Mouse (Mus musculus): ENCODE measurements around the gene Chd5. TPM values are rescaled to one million over a fixed set of nuclear protein-coding genes. Genes with fewer than 3 reads are reported as not detected.

Chd5 gene
- polyA plus RNA-seq, 1 experiment from 2014 or later = 0.96 TPM

GRCm38 (mm10) chr4:152432308-152432707 lies 93.9 kb downstream of the Chd5 start:
- in situ Hi-C loops (cut with MboI; ENCODE audit: low pct_unique_long_range_greater_than_20kb) = no loop called here
- ATAC-seq = no peak
- ChIA-PET CTCF (interaction anchor here (1.0 to 4.8 kb wide), 23 partner anchors 9 to 259 kb away, joined by 3 to 64 read pairs (median 4); partner anchors contain the start of gene Rpl22), POLR2A (no interaction called here)
- no peaks in the 10 kb centered on the region for H3K27me3 ChIP-seq
- no peak for TF ChIP-seq CTCF (IDR thresholded peaks at IDR 0.05)
- no peak for DNase-seq (ENCODE audit: low read depth, low spot score)

GRCm38 (mm10) chr4:152434836-152435235 lies 96.4 kb downstream of the Chd5 start:
- ChIA-PET POLR2A (interaction anchor here (0.6 to 1.0 kb wide), 2 partner anchors 116 to 119 kb away, joined by 3 to 4 read pairs; partner anchors contain the start of gene Rnf207), CTCF (interaction anchor here (0.6 to 4.8 kb wide), 14 partner anchors 10 to 260 kb away, joined by 3 to 64 read pairs (median 4); partner anchors contain the start of genes Hes3 and Rnf207)
- in situ Hi-C loops (cut with MboI; ENCODE audit: low pct_unique_long_range_greater_than_20kb) = loop anchor here (5.0 kb wide), 3 partner anchors 57 to 263 kb away; partner anchors contain the start of gene Rpl22
- ATAC-seq (peak; percentile 85), DNase-seq (ENCODE audit: low read depth, low spot score) (no peak)
- no peaks in the 10 kb centered on the region for H3K27me3 ChIP-seq
- no peak for TF ChIP-seq CTCF (IDR thresholded peaks at IDR 0.05)

GRCm38 (mm10) chr4:152435255-152435654 lies 96.8 kb downstream of the Chd5 start:
- peak; percentile 72 for ATAC-seq
- H3K27me3 ChIP-seq = no peaks in the 10 kb centered on the region
- CTCF ChIA-PET = interaction anchor here (0.7 to 2.4 kb wide), 10 partner anchors 10 to 153 kb away, joined by 3 to 9 read pairs (median 4); partner anchors contain the start of gene Hes3
- no peak for TF ChIP-seq CTCF (IDR thresholded peaks at IDR 0.05)
- no peak for DNase-seq (ENCODE audit: low read depth, low spot score)
- in situ Hi-C loops (cut with MboI; ENCODE audit: low pct_unique_long_range_greater_than_20kb) = loop anchor here (5.0 kb wide), 3 partner anchors 57 to 263 kb away; partner anchors contain the start of gene Rpl22
- POLR2A ChIA-PET = no interaction called here

Other genes starting within 250 kb of the Chd5 start
- 1.5 TPM for gene Tnfrsf25, start 222.7 kb upstream of the Chd5 start, polyA plus RNA-seq (2021)
- gene Espn, start 186.3 kb upstream of the Chd5 start, polyA plus RNA-seq (2021) = 1.3 TPM
- gene Hes2, start 179.8 kb upstream of the Chd5 start, polyA plus RNA-seq (2021) = not detected
- 102 TPM for gene Acot7, start 160.5 kb upstream of the Chd5 start, polyA plus RNA-seq (2021)
- 21.1 TPM for gene Gpr153, start 64.4 kb upstream of the Chd5 start, polyA plus RNA-seq (2021)
- gene Hes3, start 47.0 kb upstream of the Chd5 start, polyA plus RNA-seq (2021) = 0.12 TPM
- 42.2 TPM for gene Icmt, start 41.4 kb upstream of the Chd5 start, polyA plus RNA-seq (2021)
- 0.17 TPM for gene Rnf207, start 19.7 kb upstream of the Chd5 start, polyA plus RNA-seq (2021)
- gene Rpl22, start 12.9 kb upstream of the Chd5 start, polyA plus RNA-seq (2021) = 562 TPM
- 7.0 TPM for gene Nphp4, start 138.1 kb downstream of the Chd5 start, polyA plus RNA-seq (2021)
- gene Kcnab2, start 139.2 kb downstream of the Chd5 start, polyA plus RNA-seq (2021) = 5.6 TPM